Mouse (Mus musculus): Measurements from ENCODE around the gene Abhd6. TPM values are rescaled to one million over a fixed set of nuclear protein-coding genes. Genes with fewer than 3 reads are reported as not detected.

Abhd6 gene
- polyA plus RNA-seq, 1 experiment from 2014 or later = 16.1 TPM

GRCm38 (mm10) chr14:7964219-7964889 is 38.3 kb upstream of the Abhd6 start:
- ATAC-seq (ENCODE audit: low FRiP score) (peak; percentile 65; the same call in 1 of the 2 replicates), DNase-seq (ENCODE audit: low spot score) (peak; percentile 86)
- H3K36me3 ChIP-seq (ENCODE audit: control insufficient read depth, insufficient read depth, low read length) = no peaks in the 10 kb centered on the region
- 58% methylated on average over 11 of the region's 11 CpGs for WGBS
- H3K4me3 ChIP-seq (ENCODE audit: low read depth, low read length) = no peak overlapping the region
- H3K4me2 ChIP-seq (replicated peaks; ENCODE audit: low read depth, low read length) = no peak overlapping the region
- H3K27ac ChIP-seq (ENCODE audit: low read depth, low read length) = no peak overlapping the region
- no peaks in the 10 kb centered on the region for H3K9me3 ChIP-seq (ENCODE audit: control insufficient read depth, low read length)
- H3K27me3 ChIP-seq (ENCODE audit: control insufficient read depth, insufficient read depth, low read length) = no peaks in the 10 kb centered on the region
- no peaks in the 10 kb centered on the region for H3K4me1 ChIP-seq (replicated peaks; ENCODE audit: control insufficient read depth, insufficient read depth, low read length)
- H3K9ac ChIP-seq (ENCODE audit: low read depth, low read length) = no peak overlapping the region

- Histone ChIP-seq H3K36me3 (ENCODE audit: control insufficient read depth, insufficient read depth, low read length) (no peaks in the 10 kb centered on the region), H3K27ac (ENCODE audit: low read depth, low read length) (no peak overlapping the region), H3K4me2 (replicated peaks; ENCODE audit: low read depth, low read length) (no peak overlapping the region), H3K4me1 (replicated peaks; ENCODE audit: control insufficient read depth, insufficient read depth, low read length) (no peaks in the 10 kb centered on the region), H3K9ac (ENCODE audit: low read depth, low read length) (no peak overlapping the region), H3K4me3 (ENCODE audit: low read depth, low read length) (no peak overlapping the region), H3K9me3 (ENCODE audit: control insufficient read depth, low read length) (no peaks in the 10 kb centered on the region), H3K27me3 (ENCODE audit: control insufficient read depth, insufficient read depth, low read length) (no peaks in the 10 kb centered on the region)
- WGBS = 71% methylated on average over 10 of the region's 10 CpGs
- ATAC-seq (ENCODE audit: low FRiP score) (no peak), DNase-seq (ENCODE audit: low spot score) (no peak)
Measured at GRCm38 (mm10) chr14:7971889-7972493, 30.7 kb upstream of the Abhd6 start.

- no peak overlapping the region for H3K4me2 ChIP-seq (replicated peaks; ENCODE audit: low read depth, low read length)
- no peaks in the 10 kb centered on the region for H3K9me3 ChIP-seq (ENCODE audit: control insufficient read depth, low read length)
- no peak overlapping the region for H3K9ac ChIP-seq (ENCODE audit: low read depth, low read length)
- no peak overlapping the region for H3K27ac ChIP-seq (ENCODE audit: low read depth, low read length)
- whole genome bisulfite sequencing = 79% methylated on average over 1 of the region's 1 CpGs
- no peaks in the 10 kb centered on the region for H3K36me3 ChIP-seq (ENCODE audit: control insufficient read depth, insufficient read depth, low read length)
- no peak overlapping the region for H3K4me3 ChIP-seq (ENCODE audit: low read depth, low read length)
- DNase-seq (ENCODE audit: low spot score) (no peak), ATAC-seq (ENCODE audit: low FRiP score) (no peak)
- H3K4me1 ChIP-seq (replicated peaks; ENCODE audit: control insufficient read depth, insufficient read depth, low read length) = no peaks in the 10 kb centered on the region
- no peaks in the 10 kb centered on the region for H3K27me3 ChIP-seq (ENCODE audit: control insufficient read depth, insufficient read depth, low read length)
Measured at GRCm38 (mm10) chr14:7974643-7975042, 28.1 kb upstream of the Abhd6 start.

GRCm38 (mm10) chr14:7975177-7975576 is 27.5 kb upstream of the Abhd6 start:
- Histone ChIP-seq H3K27ac (ENCODE audit: low read depth, low read length) (no peak overlapping the region), H3K36me3 (ENCODE audit: control insufficient read depth, insufficient read depth, low read length) (no peaks in the 10 kb centered on the region), H3K9me3 (ENCODE audit: control insufficient read depth, low read length) (no peaks in the 10 kb centered on the region), H3K4me1 (replicated peaks; ENCODE audit: control insufficient read depth, insufficient read depth, low read length) (no peaks in the 10 kb centered on the region), H3K4me3 (ENCODE audit: low read depth, low read length) (no peak overlapping the region), H3K9ac (ENCODE audit: low read depth, low read length) (no peak overlapping the region), H3K4me2 (replicated peaks; ENCODE audit: low read depth, low read length) (no peak overlapping the region), H3K27me3 (ENCODE audit: control insufficient read depth, insufficient read depth, low read length) (no peaks in the 10 kb centered on the region)
- DNase-seq (ENCODE audit: low spot score) (no peak), ATAC-seq (ENCODE audit: low FRiP score) (no peak)
- 86% methylated on average over 6 of the region's 6 CpGs for WGBS

- H3K27me3 ChIP-seq (ENCODE audit: control insufficient read depth, insufficient read depth, low read length) = no peaks in the 10 kb centered on the region
- H3K4me3 ChIP-seq (ENCODE audit: low read depth, low read length) = no peak overlapping the region
- H3K4me2 ChIP-seq (replicated peaks; ENCODE audit: low read depth, low read length) = no peak overlapping the region
- whole genome bisulfite sequencing = 91% methylated on average over 1 of the region's 1 CpGs
- no peaks in the 10 kb centered on the region for H3K36me3 ChIP-seq (ENCODE audit: control insufficient read depth, insufficient read depth, low read length)
- no peaks in the 10 kb centered on the region for H3K9me3 ChIP-seq (ENCODE audit: control insufficient read depth, low read length)
- no peak for ATAC-seq (ENCODE audit: low FRiP score)
- no peaks in the 10 kb centered on the region for H3K4me1 ChIP-seq (replicated peaks; ENCODE audit: control insufficient read depth, insufficient read depth, low read length)
- H3K9ac ChIP-seq (ENCODE audit: low read depth, low read length) = no peak overlapping the region
- no peak for DNase-seq (ENCODE audit: low spot score)
- no peak overlapping the region for H3K27ac ChIP-seq (ENCODE audit: low read depth, low read length)
Measured at GRCm38 (mm10) chr14:7977471-7977870, 25.2 kb upstream of the Abhd6 start.

- H3K4me3 ChIP-seq (ENCODE audit: low read depth, low read length) = no peak overlapping the region
- H3K9me3 ChIP-seq (ENCODE audit: control insufficient read depth, low read length) = no peaks in the 10 kb centered on the region
- 85% methylated on average over 1 of the region's 1 CpGs for WGBS
- no peaks in the 10 kb centered on the region for H3K27me3 ChIP-seq (ENCODE audit: control insufficient read depth, insufficient read depth, low read length)
- no peak overlapping the region for H3K27ac ChIP-seq (ENCODE audit: low read depth, low read length)
- no peak overlapping the region for H3K9ac ChIP-seq (ENCODE audit: low read depth, low read length)
- no peaks in the 10 kb centered on the region for H3K36me3 ChIP-seq (ENCODE audit: control insufficient read depth, insufficient read depth, low read length)
- DNase-seq (ENCODE audit: low spot score) = no peak
- no peaks in the 10 kb centered on the region for H3K4me1 ChIP-seq (replicated peaks; ENCODE audit: control insufficient read depth, insufficient read depth, low read length)
- no peak for ATAC-seq (ENCODE audit: low FRiP score)
- H3K4me2 ChIP-seq (replicated peaks; ENCODE audit: low read depth, low read length) = no peak overlapping the region
Measured at GRCm38 (mm10) chr14:7978183-7978582, 24.5 kb upstream of the Abhd6 start.

- no peak overlapping the region for H3K27ac ChIP-seq (ENCODE audit: low read depth, low read length)
- DNase-seq (ENCODE audit: low spot score) (no peak), ATAC-seq (ENCODE audit: low FRiP score) (no peak)
- no peak overlapping the region for H3K9ac ChIP-seq (ENCODE audit: low read depth, low read length)
- no peaks in the 10 kb centered on the region for H3K27me3 ChIP-seq (ENCODE audit: control insufficient read depth, insufficient read depth, low read length)
- H3K9me3 ChIP-seq (ENCODE audit: control insufficient read depth, low read length) = no peaks in the 10 kb centered on the region
- 95% methylated on average over 1 of the region's 1 CpGs for WGBS
- H3K4me1 ChIP-seq (replicated peaks; ENCODE audit: control insufficient read depth, insufficient read depth, low read length) = no peaks in the 10 kb centered on the region
- no peak overlapping the region for H3K4me3 ChIP-seq (ENCODE audit: low read depth, low read length)
- no peak overlapping the region for H3K4me2 ChIP-seq (replicated peaks; ENCODE audit: low read depth, low read length)
- H3K36me3 ChIP-seq (ENCODE audit: control insufficient read depth, insufficient read depth, low read length) = no peaks in the 10 kb centered on the region
Measured at GRCm38 (mm10) chr14:7981226-7981625, 21.5 kb upstream of the Abhd6 start.

GRCm38 (mm10) chr14:7986913-7987312 is 15.8 kb upstream of the Abhd6 start:
- 94% methylated on average over 6 of the region's 6 CpGs for WGBS
- Histone ChIP-seq H3K27me3 (ENCODE audit: control insufficient read depth, insufficient read depth, low read length) (no peaks in the 10 kb centered on the region), H3K9me3 (ENCODE audit: control insufficient read depth, low read length) (no peaks in the 10 kb centered on the region), H3K4me3 (ENCODE audit: low read depth, low read length) (no peak overlapping the region), H3K4me1 (replicated peaks; ENCODE audit: control insufficient read depth, insufficient read depth, low read length) (no peaks in the 10 kb centered on the region), H3K36me3 (ENCODE audit: control insufficient read depth, insufficient read depth, low read length) (no peaks in the 10 kb centered on the region), H3K9ac (ENCODE audit: low read depth, low read length) (no peak overlapping the region), H3K4me2 (replicated peaks; ENCODE audit: low read depth, low read length) (no peak overlapping the region), H3K27ac (ENCODE audit: low read depth, low read length) (no peak overlapping the region)
- ATAC-seq (ENCODE audit: low FRiP score) (no peak), DNase-seq (ENCODE audit: low spot score) (no peak)

- no peak for ATAC-seq (ENCODE audit: low FRiP score)
- WGBS = 68% methylated on average over 1 of the region's 1 CpGs
- Histone ChIP-seq H3K4me2 (replicated peaks; ENCODE audit: low read depth, low read length) (no peak overlapping the region), H3K9ac (ENCODE audit: low read depth, low read length) (no peak overlapping the region), H3K4me3 (ENCODE audit: low read depth, low read length) (no peak overlapping the region), H3K27me3 (ENCODE audit: control insufficient read depth, insufficient read depth, low read length) (no peaks in the 10 kb centered on the region), H3K27ac (ENCODE audit: low read depth, low read length) (no peak overlapping the region), H3K4me1 (replicated peaks; ENCODE audit: control insufficient read depth, insufficient read depth, low read length) (no peaks in the 10 kb centered on the region), H3K36me3 (ENCODE audit: control insufficient read depth, insufficient read depth, low read length) (no peaks in the 10 kb centered on the region), H3K9me3 (ENCODE audit: control insufficient read depth, low read length) (no peaks in the 10 kb centered on the region)
- no peak for DNase-seq (ENCODE audit: low spot score)
Measured at GRCm38 (mm10) chr14:7989371-7989770, 13.3 kb upstream of the Abhd6 start.
